Mouse (Mus musculus) left cerebral cortex, postnatal 14 days (tissue): Measurements from ENCODE around the gene Hba-a2. TPM values are rescaled to one million over a fixed set of nuclear protein-coding genes. Genes with fewer than 3 reads are reported as not detected.
"Not testable (repeated sequence)": the region's sequence is repeated elsewhere in the genome, so short reads cannot be mapped to it uniquely, and the experiment has no call there.

Experiments
- DNase-seq, 2 experiments: peaks; one replicate each; pipeline ENCODE4 v3.0.0; 2021 to 2022; ENCODE audit warnings: low spot score in 2 of 2, mixed read lengths in 1 of 2
- intact Hi-C: fragments of 180-260 bp; cut with DNase I; formaldehyde crosslinking; loops from one replicate; pipeline ENCODE4 v1.15.1; 2025
- long read RNA-seq, 2 experiments: library from polyadenylated mRNA; stranded (forward); transcript quantifications; one replicate each; pipeline ENCODE4 v2.0.0; 2021
- total RNA-seq, 2 experiments: library from RNA; stranded (reverse); gene quantifications; 2 replicates each; pipeline ENCODE4 v1.2.3; 2021

Hba-a2 gene
- total RNA-seq = 100 to 1,000 TPM; 768 to 806 TPM
- long read RNA-seq, experiment 1, transcript Hba-a2-201 (3 exons, 554 nt) = major isoform, 63 of 63 reads
- long read RNA-seq, experiment 1, partial matches to known transcripts = 0 of 63 reads
- long read RNA-seq, experiment 1, other reads (novel, unspliced or antisense) = 0 of 63 reads
- long read RNA-seq, experiment 2, transcript Hba-a2-201 (3 exons, 554 nt) = major isoform, 73 of 75 reads
- long read RNA-seq, experiment 2, partial matches to known transcripts = 0 of 75 reads
- long read RNA-seq, experiment 2, other reads (novel, unspliced or antisense) = 1 of 75 reads

- DNase-seq, intact Hi-C loops: not testable (repeated sequence)
Observed at GRCm38 (mm10) chr11:32296203-32296602, at the start of gene Hba-a2. Hba-a2 (plus strand) TSS chr11:32296489.

- peak in 1 of 2 experiments; percentile 22 for DNase-seq
- intact Hi-C loops = no loop called here
Observed at GRCm38 (mm10) chr11:32247068-32247467, 49.2 kb upstream of the Hba-a2 start.

GRCm38 (mm10) chr11:32248350-32248749 is 47.9 kb upstream of the Hba-a2 start:
- intact Hi-C loops = no loop called here
- DNase-seq = peak in 1 of 2 experiments; percentile 5

GRCm38 (mm10) chr11:32250880-32251763 is 45.2 kb upstream of the Hba-a2 start:
- intact Hi-C loops = no loop called here
- no peak for DNase-seq

- DNase-seq = no peak
- intact Hi-C loops = no loop called here
Observed at GRCm38 (mm10) chr11:32253121-32253520, 43.2 kb upstream of the Hba-a2 start.

- intact Hi-C loops = no loop called here
- DNase-seq = no peak
Observed at GRCm38 (mm10) chr11:32256146-32256545, 40.1 kb upstream of the Hba-a2 start.

- DNase-seq = no peak
- intact Hi-C loops = no loop called here
Observed at GRCm38 (mm10) chr11:32256566-32256965, 39.7 kb upstream of the Hba-a2 start.

GRCm38 (mm10) chr11:32262674-32263415 is 33.4 kb upstream of the Hba-a2 start:
- no peak for DNase-seq
- intact Hi-C loops = no loop called here

GRCm38 (mm10) chr11:32265117-32265738 is 31.1 kb upstream of the Hba-a2 start:
- DNase-seq = no peak
- intact Hi-C loops = no loop called here

- intact Hi-C loops = no loop called here
- DNase-seq = no peak
Observed at GRCm38 (mm10) chr11:32266194-32266593, 30.1 kb upstream of the Hba-a2 start.

- no peak for DNase-seq
- intact Hi-C loops = no loop called here
Observed at GRCm38 (mm10) chr11:32266776-32267175, 29.5 kb upstream of the Hba-a2 start.

GRCm38 (mm10) chr11:32267188-32267884 is 29.0 kb upstream of the Hba-a2 start, which contains the start of gene Nprl3:
Nprl3 (minus strand) TSS chr11:32267707.
- intact Hi-C loops = no loop called here
- peak; percentile 97 for DNase-seq

- intact Hi-C loops = no loop called here
- no peak for DNase-seq
Observed at GRCm38 (mm10) chr11:32267964-32268363, 28.3 kb upstream of the Hba-a2 start.

- intact Hi-C loops = no loop called here
- DNase-seq = no peak
Observed at GRCm38 (mm10) chr11:32268952-32269351, 27.3 kb upstream of the Hba-a2 start.

GRCm38 (mm10) chr11:32271178-32271577 is 25.1 kb upstream of the Hba-a2 start:
- DNase-seq = no peak
- intact Hi-C loops = no loop called here

- no peak for DNase-seq
- intact Hi-C loops = no loop called here
Observed at GRCm38 (mm10) chr11:32276347-32276746, 19.9 kb upstream of the Hba-a2 start, which contains the start of gene Hba-x. Hba-x (plus strand) TSS chr11:32276400.

- DNase-seq = no peak
- intact Hi-C loops = no loop called here
Observed at GRCm38 (mm10) chr11:32277736-32278457, 18.4 kb upstream of the Hba-a2 start.

- no peak for DNase-seq
- intact Hi-C loops = no loop called here
Observed at GRCm38 (mm10) chr11:32278458-32278957, 17.8 kb upstream of the Hba-a2 start.
